Mouse (Mus musculus): ENCODE measurements around the gene Abcg1. TPM values are rescaled to one million over a fixed set of nuclear protein-coding genes. Genes with fewer than 3 reads are reported as not detected.

Abcg1 gene
- polyA plus RNA-seq (2014; fragmentation: Nextera tagmentation; extraction: Ambion mirVana) = 10.1 and 11.8 TPM in 2 replicates

DNA sequence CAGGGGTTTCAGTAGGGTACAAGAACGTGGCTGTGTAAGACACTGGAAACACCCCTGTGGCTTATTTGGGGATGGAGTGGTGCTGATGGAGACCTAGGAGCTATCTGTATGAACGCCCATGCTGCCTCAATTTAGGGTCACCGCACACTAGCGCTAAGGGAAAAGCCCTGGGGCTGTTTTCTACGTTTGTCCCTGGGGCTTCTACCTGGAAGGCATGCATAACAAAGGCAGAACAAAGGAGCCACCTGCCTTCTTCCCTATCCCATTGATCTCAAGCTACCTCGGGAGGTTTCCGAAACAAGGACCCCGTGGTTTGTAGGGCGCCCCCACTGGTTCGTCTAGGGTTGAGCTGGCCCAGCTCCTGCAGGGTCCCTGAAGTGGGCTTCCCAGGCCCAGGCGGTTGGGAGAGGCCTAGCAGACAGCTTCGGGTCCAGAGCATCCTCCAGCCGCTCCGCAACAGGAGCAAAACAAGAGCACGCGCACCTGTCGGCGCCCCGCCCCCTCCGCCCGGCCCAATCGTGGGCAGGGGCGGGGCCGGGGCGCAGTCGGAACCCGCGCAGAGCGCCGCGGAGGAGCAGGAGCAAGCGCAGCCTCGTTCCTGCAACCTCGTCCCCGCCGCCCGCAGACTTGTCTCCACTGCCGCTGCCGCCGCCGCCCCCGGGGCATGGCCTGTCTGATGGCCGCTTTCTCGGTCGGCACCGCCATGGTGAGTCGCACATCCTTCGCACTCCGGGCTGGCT, at the start of gene Abcg1:
Gene Abcg1 (plus strand): TSS at position 525 of the 740 bp plus-strand sequence.
- H3K27ac ChIP-seq (ENCODE audit: low read depth, low read length) = no peak within 1 kb of the TSS; the same call in 1 of the 2 replicates
- H3K4me1 ChIP-seq (replicated peaks; ENCODE audit: control insufficient read depth, insufficient read depth, low read length) = peaks cover 8% of the 10 kb centered on the region; the same call in 1 of the 2 replicates
- peak; percentile 72 for ATAC-seq (replicated peaks; ENCODE audit: low FRiP score)

DNA sequence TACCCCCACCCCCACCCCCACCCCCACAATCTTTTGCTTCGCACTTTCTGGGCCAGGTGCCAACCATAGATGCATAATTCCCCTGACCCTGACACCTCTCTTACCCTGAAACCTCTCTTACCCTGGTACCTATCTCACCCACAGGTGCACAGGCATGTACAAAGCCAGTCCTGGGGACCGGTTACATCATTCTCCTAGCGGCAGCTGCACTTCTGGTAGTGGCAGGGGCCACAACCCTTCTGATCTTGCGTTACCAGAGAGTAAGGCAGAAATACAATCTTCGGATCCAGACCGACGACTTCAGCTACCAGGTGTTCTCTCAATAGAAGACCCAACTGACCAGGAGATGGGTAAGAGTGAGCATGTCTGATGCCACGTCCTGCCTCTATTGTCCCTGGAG, 49.1 kb upstream of the Abcg1 start:
- H3K36me3 ChIP-seq (ENCODE audit: control insufficient read depth, insufficient read depth, low read length) = no peaks in the 10 kb centered on the region
- DNase-seq (ENCODE audit: low spot score) (no peak), ATAC-seq (replicated peaks; ENCODE audit: low FRiP score) (no peak)
- no peaks in the 10 kb centered on the region for H3K27me3 ChIP-seq (ENCODE audit: control insufficient read depth, insufficient read depth, low read length)
- no peak overlapping the region for H3K4me3 ChIP-seq (ENCODE audit: low read depth, low read length)
- WGBS = 87% methylated on average over 8 of the region's 8 CpGs
- H3K27ac ChIP-seq (ENCODE audit: low read depth, low read length) = no peak overlapping the region
- no peaks in the 10 kb centered on the region for H3K9me3 ChIP-seq (ENCODE audit: control insufficient read depth, low read length)
- H3K4me1 ChIP-seq (replicated peaks; ENCODE audit: control insufficient read depth, insufficient read depth, low read length) = no peaks in the 10 kb centered on the region
- no peak overlapping the region for H3K9ac ChIP-seq (ENCODE audit: low read length)
- no peak overlapping the region for H3K4me2 ChIP-seq (ENCODE audit: low read depth, low read length, severe bottlenecking)

More for the DNA sequence above, at the start of gene Abcg1:
- peak within 1 kb of the TSS; percentile 55 for H3K9ac ChIP-seq (ENCODE audit: low read length)
- peak; percentile 82 for DNase-seq (ENCODE audit: low spot score)
- peaks cover 18% of the 10 kb centered on the region for H3K27me3 ChIP-seq (ENCODE audit: control insufficient read depth, insufficient read depth, low read length)
- WGBS = 2% methylated on average over 42 of the region's 49 CpGs
- H3K36me3 ChIP-seq (ENCODE audit: control insufficient read depth, insufficient read depth, low read length) = no peaks in the 10 kb centered on the region
- peak within 1 kb of the TSS; percentile 50 for H3K4me3 ChIP-seq (ENCODE audit: low read depth, low read length)
- H3K4me2 ChIP-seq (ENCODE audit: low read depth, low read length, severe bottlenecking) = peak within 1 kb of the TSS; percentile 97
- H3K9me3 ChIP-seq (ENCODE audit: control insufficient read depth, low read length) = no peaks in the 10 kb centered on the region; the same call in 1 of the 2 replicates

GRCm38 (mm10) chr17:31011551-31012394, 45.7 kb upstream of the Abcg1 start:
- H3K27ac ChIP-seq (ENCODE audit: low read depth, low read length) = no peak overlapping the region
- H3K27me3 ChIP-seq (ENCODE audit: control insufficient read depth, insufficient read depth, low read length) = no peaks in the 10 kb centered on the region
- H3K9ac ChIP-seq (ENCODE audit: low read length) = no peak overlapping the region
- no peaks in the 10 kb centered on the region for H3K4me1 ChIP-seq (replicated peaks; ENCODE audit: control insufficient read depth, insufficient read depth, low read length)
- H3K36me3 ChIP-seq (ENCODE audit: control insufficient read depth, insufficient read depth, low read length) = no peaks in the 10 kb centered on the region
- H3K4me2 ChIP-seq (ENCODE audit: low read depth, low read length, severe bottlenecking) = no peak overlapping the region
- 34% methylated on average over 9 of the region's 9 CpGs for WGBS
- no peak overlapping the region for H3K4me3 ChIP-seq (ENCODE audit: low read depth, low read length)
- DNase-seq (ENCODE audit: low spot score) (peak; percentile 77), ATAC-seq (replicated peaks; ENCODE audit: low FRiP score) (no peak)
- no peaks in the 10 kb centered on the region; the same call in 1 of the 2 replicates for H3K9me3 ChIP-seq (ENCODE audit: control insufficient read depth, low read length)

DNA sequence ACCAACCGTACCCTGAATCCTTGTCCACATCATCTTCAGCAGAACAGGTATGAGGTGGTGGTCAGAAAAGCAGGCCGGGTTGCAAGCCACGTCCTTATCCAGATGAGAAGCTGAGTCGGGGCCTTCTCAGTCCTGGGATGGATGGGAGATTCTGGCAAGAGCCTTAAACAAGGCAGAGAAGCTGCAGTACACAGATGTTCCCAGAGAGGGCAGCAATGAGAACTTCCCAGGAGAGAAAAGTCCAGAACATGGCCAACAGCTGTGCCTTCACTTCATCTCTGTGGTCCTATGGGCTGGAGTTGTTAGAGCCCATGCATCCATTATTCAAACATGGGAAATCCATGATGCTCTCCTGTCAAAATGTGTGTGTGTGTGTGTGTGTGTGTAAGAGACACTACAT, 39.2 kb upstream of the Abcg1 start:
- no peak for ATAC-seq (replicated peaks; ENCODE audit: low FRiP score)
- Histone ChIP-seq H3K4me2 (ENCODE audit: low read depth, low read length, severe bottlenecking) (no peak overlapping the region), H3K9me3 (ENCODE audit: control insufficient read depth, low read length) (no peaks in the 10 kb centered on the region; the same call in 1 of the 2 replicates), H3K36me3 (ENCODE audit: control insufficient read depth, insufficient read depth, low read length) (no peaks in the 10 kb centered on the region), H3K27me3 (ENCODE audit: control insufficient read depth, insufficient read depth, low read length) (no peaks in the 10 kb centered on the region), H3K4me1 (replicated peaks; ENCODE audit: control insufficient read depth, insufficient read depth, low read length) (no peaks in the 10 kb centered on the region), H3K27ac (ENCODE audit: low read depth, low read length) (no peak overlapping the region), H3K9ac (ENCODE audit: low read length) (no peak overlapping the region), H3K4me3 (ENCODE audit: low read depth, low read length) (no peak overlapping the region)
- 69% methylated on average over 4 of the region's 4 CpGs for WGBS
- DNase-seq (ENCODE audit: low spot score) = peak; percentile 75

- no peak overlapping the region for H3K4me2 ChIP-seq (ENCODE audit: low read depth, low read length, severe bottlenecking)
- no peak for ATAC-seq (replicated peaks; ENCODE audit: low FRiP score)
Observed at GRCm38 (mm10) chr17:31019505-31019904, 38.0 kb upstream of the Abcg1 start.

DNA sequence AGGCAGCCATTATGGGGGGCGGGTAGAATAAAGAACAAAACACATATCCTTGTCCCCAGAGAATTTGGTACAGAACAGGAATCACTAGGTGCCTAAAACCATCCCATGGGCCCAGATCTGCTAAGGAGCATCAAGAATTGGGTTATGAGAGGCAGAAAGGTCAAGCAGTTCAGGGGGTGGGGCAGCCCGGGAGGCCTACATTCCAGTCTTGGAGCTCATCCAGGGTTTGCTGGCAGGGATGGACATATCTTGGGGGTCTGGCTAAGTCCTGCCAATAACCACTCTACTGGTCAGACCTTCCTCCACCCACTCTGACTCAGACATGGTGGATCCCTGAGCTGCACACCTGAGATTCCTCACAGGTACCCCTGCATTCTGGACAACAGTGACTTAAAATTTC, 37.4 kb upstream of the Abcg1 start:
- no peak overlapping the region for H3K27ac ChIP-seq (ENCODE audit: low read depth, low read length)
- 85% methylated on average over 2 of the region's 2 CpGs for WGBS
- H3K9ac ChIP-seq (ENCODE audit: low read length) = no peak overlapping the region
- no peak overlapping the region for H3K4me3 ChIP-seq (ENCODE audit: low read depth, low read length)
- H3K27me3 ChIP-seq (ENCODE audit: control insufficient read depth, insufficient read depth, low read length) = no peaks in the 10 kb centered on the region
- H3K4me1 ChIP-seq (replicated peaks; ENCODE audit: control insufficient read depth, insufficient read depth, low read length) = no peaks in the 10 kb centered on the region
- DNase-seq (ENCODE audit: low spot score) (no peak), ATAC-seq (replicated peaks; ENCODE audit: low FRiP score) (no peak)
- no peaks in the 10 kb centered on the region; the same call in 1 of the 2 replicates for H3K9me3 ChIP-seq (ENCODE audit: control insufficient read depth, low read length)
- no peak overlapping the region for H3K4me2 ChIP-seq (ENCODE audit: low read depth, low read length, severe bottlenecking)
- H3K36me3 ChIP-seq (ENCODE audit: control insufficient read depth, insufficient read depth, low read length) = no peaks in the 10 kb centered on the region

More at GRCm38 (mm10) chr17:31019505-31019904, 38.0 kb upstream of the Abcg1 start:
- peak; percentile 79 for DNase-seq (ENCODE audit: low spot score)
- H3K27ac ChIP-seq (ENCODE audit: low read depth, low read length) = no peak overlapping the region
- WGBS = 0% methylated on average over 2 of the region's 2 CpGs
- H3K27me3 ChIP-seq (ENCODE audit: control insufficient read depth, insufficient read depth, low read length) = no peaks in the 10 kb centered on the region
- H3K4me3 ChIP-seq (ENCODE audit: low read depth, low read length) = no peak overlapping the region
- H3K4me1 ChIP-seq (replicated peaks; ENCODE audit: control insufficient read depth, insufficient read depth, low read length) = no peaks in the 10 kb centered on the region
- H3K9ac ChIP-seq (ENCODE audit: low read length) = no peak overlapping the region
- H3K9me3 ChIP-seq (ENCODE audit: control insufficient read depth, low read length) = no peaks in the 10 kb centered on the region; the same call in 1 of the 2 replicates
- no peaks in the 10 kb centered on the region for H3K36me3 ChIP-seq (ENCODE audit: control insufficient read depth, insufficient read depth, low read length)

GRCm38 (mm10) chr17:31021276-31021675, 36.2 kb upstream of the Abcg1 start:
- Histone ChIP-seq H3K9ac (ENCODE audit: low read length) (no peak overlapping the region), H3K4me1 (replicated peaks; ENCODE audit: control insufficient read depth, insufficient read depth, low read length) (no peaks in the 10 kb centered on the region), H3K27ac (ENCODE audit: low read depth, low read length) (no peak overlapping the region), H3K27me3 (ENCODE audit: control insufficient read depth, insufficient read depth, low read length) (no peaks in the 10 kb centered on the region), H3K9me3 (ENCODE audit: control insufficient read depth, low read length) (no peaks in the 10 kb centered on the region; the same call in 1 of the 2 replicates), H3K36me3 (ENCODE audit: control insufficient read depth, insufficient read depth, low read length) (no peaks in the 10 kb centered on the region), H3K4me3 (ENCODE audit: low read depth, low read length) (no peak overlapping the region), H3K4me2 (ENCODE audit: low read depth, low read length, severe bottlenecking) (no peak overlapping the region)
- DNase-seq (ENCODE audit: low spot score) (no peak), ATAC-seq (replicated peaks; ENCODE audit: low FRiP score) (no peak)
- 90% methylated on average over 8 of the region's 8 CpGs for WGBS

- no peaks in the 10 kb centered on the region for H3K27me3 ChIP-seq (ENCODE audit: control insufficient read depth, insufficient read depth, low read length)
- H3K9ac ChIP-seq (ENCODE audit: low read length) = no peak overlapping the region
- H3K27ac ChIP-seq (ENCODE audit: low read depth, low read length) = no peak overlapping the region
- ATAC-seq (replicated peaks; ENCODE audit: low FRiP score) (no peak), DNase-seq (ENCODE audit: low spot score) (no peak)
- H3K9me3 ChIP-seq (ENCODE audit: control insufficient read depth, low read length) = no peaks in the 10 kb centered on the region
- no peak overlapping the region for H3K4me2 ChIP-seq (ENCODE audit: low read depth, low read length, severe bottlenecking)
- 82% methylated on average over 7 of the region's 7 CpGs for WGBS
- no peaks in the 10 kb centered on the region for H3K36me3 ChIP-seq (ENCODE audit: control insufficient read depth, insufficient read depth, low read length)
- no peak overlapping the region for H3K4me3 ChIP-seq (ENCODE audit: low read depth, low read length)
- no peaks in the 10 kb centered on the region for H3K4me1 ChIP-seq (replicated peaks; ENCODE audit: control insufficient read depth, insufficient read depth, low read length)
Observed at GRCm38 (mm10) chr17:31024125-31024781, 33.2 kb upstream of the Abcg1 start.

Measured in forebrain, embryonic 11.5 days (tissue).